Mouse (Mus musculus): ENCODE measurements at regions not wholly inside any gene's neighbourhood (a gene's known extent, or its start where the extent isn't known, plus 50 kb on each side); places are given as distances from the start of the nearest gene placed in this dataset.

DNA sequence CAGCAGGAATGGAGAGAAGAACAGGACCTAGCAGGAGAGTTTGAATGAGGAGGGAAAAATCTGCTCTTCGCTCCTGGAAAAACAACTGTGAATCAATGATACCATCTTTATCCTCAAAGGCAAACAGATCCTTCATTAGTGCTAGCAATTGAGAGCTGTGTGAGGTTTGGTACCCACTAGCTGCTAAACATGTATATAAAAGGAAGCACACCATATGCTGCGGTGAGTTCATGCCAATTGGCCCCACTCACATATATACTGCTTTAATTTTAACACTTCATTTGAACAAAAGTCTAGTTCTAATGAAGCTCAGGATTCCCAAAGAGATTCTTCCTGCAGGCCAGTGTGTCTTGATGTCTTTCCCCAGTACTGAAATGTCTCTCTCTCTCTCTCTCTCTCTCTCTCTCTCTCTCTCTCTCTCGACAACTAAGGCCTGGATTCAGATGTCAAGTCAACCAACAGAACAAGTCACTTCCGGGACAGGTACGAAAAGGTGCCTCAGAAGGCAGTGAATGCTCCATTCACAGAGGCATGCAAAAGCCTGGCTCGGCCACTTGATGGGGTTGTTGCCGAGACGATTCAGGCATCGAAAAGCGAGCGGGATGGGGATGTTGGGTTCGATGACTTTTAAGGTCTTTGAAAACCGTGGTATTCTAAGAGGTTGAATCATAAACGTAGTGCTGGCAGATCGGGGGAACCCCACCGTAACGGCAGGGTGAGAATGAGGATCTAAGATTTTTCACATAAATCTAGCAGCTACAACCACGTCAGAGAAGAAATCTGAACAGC lies 226.4 kb upstream of the Nr4a3 start:
- TF ChIP-seq POLR2A (IDR thresholded peaks at IDR 0.05; ENCODE audit: borderline replicate concordance, extremely low read depth, insufficient read depth, insufficient read length) = no peak
- Histone ChIP-seq H3K4me2 (replicated peaks; ENCODE audit: low read depth, low read length, severe bottlenecking) (no peak overlapping the region), H3K4me3 (replicated peaks; ENCODE audit: low read length) (no peak overlapping the region), H3K27me3 (ENCODE audit: control insufficient read depth, insufficient read depth, low read length) (no peaks in the 10 kb centered on the region), H3K4me1 (ENCODE audit: control insufficient read depth, insufficient read depth, low read length) (no peaks in the 10 kb centered on the region), H3K9me3 (ENCODE audit: control insufficient read depth, low read length) (no peaks in the 10 kb centered on the region), H3K36me3 (ENCODE audit: control insufficient read depth, insufficient read depth, low read length) (no peaks in the 10 kb centered on the region), H3K27ac (replicated peaks; ENCODE audit: low read depth, low read length) (no peak overlapping the region), H3K9ac (ENCODE audit: low read depth, low read length, severe bottlenecking) (no peak overlapping the region)
- WGBS = 87% methylated on average over 18 of the region's 18 CpGs
- ATAC-seq (ENCODE audit: low FRiP score, low read depth) (no peak), DNase-seq (ENCODE audit: low spot score) (no peak)

DNA sequence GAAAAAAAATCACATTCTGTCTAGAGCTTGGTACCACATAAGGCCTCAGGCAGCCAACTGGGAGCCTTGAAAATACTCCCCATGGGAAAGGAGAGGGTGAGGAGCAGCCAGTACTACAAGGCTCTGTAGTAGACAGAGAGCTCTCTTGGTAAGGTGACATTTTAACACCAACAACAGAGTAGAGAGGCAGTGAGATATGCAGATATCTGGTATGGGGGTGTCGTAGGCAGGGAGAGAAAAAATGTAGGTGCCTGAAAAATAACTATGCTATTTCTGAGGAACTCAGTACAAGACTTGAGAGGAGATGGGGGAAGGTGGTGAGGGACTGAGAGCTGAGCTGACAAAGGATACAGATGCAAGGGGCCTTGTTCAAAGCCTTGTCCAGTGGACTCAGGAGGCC lies 224.4 kb upstream of the Nr4a3 start:
- TF ChIP-seq POLR2A (IDR thresholded peaks at IDR 0.05; ENCODE audit: borderline replicate concordance, extremely low read depth, insufficient read depth, insufficient read length) = no peak
- Histone ChIP-seq H3K9ac (ENCODE audit: low read depth, low read length, severe bottlenecking) (no peak overlapping the region), H3K27me3 (ENCODE audit: control insufficient read depth, insufficient read depth, low read length) (no peaks in the 10 kb centered on the region), H3K4me2 (replicated peaks; ENCODE audit: low read depth, low read length, severe bottlenecking) (no peak overlapping the region), H3K9me3 (ENCODE audit: control insufficient read depth, low read length) (no peaks in the 10 kb centered on the region), H3K36me3 (ENCODE audit: control insufficient read depth, insufficient read depth, low read length) (no peaks in the 10 kb centered on the region), H3K4me1 (ENCODE audit: control insufficient read depth, insufficient read depth, low read length) (no peaks in the 10 kb centered on the region), H3K27ac (replicated peaks; ENCODE audit: low read depth, low read length) (no peak overlapping the region), H3K4me3 (replicated peaks; ENCODE audit: low read length) (no peak overlapping the region)
- WGBS = 84% methylated on average over 1 of the region's 1 CpGs
- ATAC-seq (ENCODE audit: low FRiP score, low read depth) (no peak), DNase-seq (ENCODE audit: low spot score) (no peak)

DNA sequence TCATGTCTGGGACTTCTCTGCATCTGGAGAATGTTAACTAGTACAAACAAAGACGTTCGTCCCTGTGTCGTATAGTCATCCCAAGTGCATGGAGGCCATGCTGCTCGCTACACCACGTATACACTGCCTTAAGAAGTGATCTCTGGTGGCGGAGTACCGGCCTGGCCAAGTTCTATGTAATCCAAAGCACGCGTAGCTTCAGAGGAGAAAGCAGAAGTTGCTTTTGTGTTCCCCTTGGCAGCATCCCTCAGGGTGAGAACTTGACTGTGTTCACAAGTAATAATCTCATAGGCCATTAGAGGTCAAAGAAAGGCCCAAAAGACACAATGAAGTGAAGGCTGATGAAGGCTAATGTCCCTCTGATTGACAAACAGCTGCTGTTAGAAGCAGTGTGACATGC lies 221.7 kb upstream of the Nr4a3 start:
- H3K9me3 ChIP-seq (ENCODE audit: control insufficient read depth, low read length) = no peaks in the 10 kb centered on the region
- 81% methylated on average over 9 of the region's 9 CpGs for WGBS
- ATAC-seq (ENCODE audit: low FRiP score, low read depth) (no peak), DNase-seq (ENCODE audit: low spot score) (no peak)
- no peak overlapping the region for H3K4me3 ChIP-seq (replicated peaks; ENCODE audit: low read length)
- no peak overlapping the region for H3K9ac ChIP-seq (ENCODE audit: low read depth, low read length, severe bottlenecking)
- H3K4me1 ChIP-seq (ENCODE audit: control insufficient read depth, insufficient read depth, low read length) = no peaks in the 10 kb centered on the region
- H3K27me3 ChIP-seq (ENCODE audit: control insufficient read depth, insufficient read depth, low read length) = no peaks in the 10 kb centered on the region
- no peak overlapping the region for H3K27ac ChIP-seq (replicated peaks; ENCODE audit: low read depth, low read length)
- TF ChIP-seq POLR2A (IDR thresholded peaks at IDR 0.05; ENCODE audit: borderline replicate concordance, extremely low read depth, insufficient read depth, insufficient read length) = no peak
- no peaks in the 10 kb centered on the region for H3K36me3 ChIP-seq (ENCODE audit: control insufficient read depth, insufficient read depth, low read length)
- H3K4me2 ChIP-seq (replicated peaks; ENCODE audit: low read depth, low read length, severe bottlenecking) = no peak overlapping the region

DNA sequence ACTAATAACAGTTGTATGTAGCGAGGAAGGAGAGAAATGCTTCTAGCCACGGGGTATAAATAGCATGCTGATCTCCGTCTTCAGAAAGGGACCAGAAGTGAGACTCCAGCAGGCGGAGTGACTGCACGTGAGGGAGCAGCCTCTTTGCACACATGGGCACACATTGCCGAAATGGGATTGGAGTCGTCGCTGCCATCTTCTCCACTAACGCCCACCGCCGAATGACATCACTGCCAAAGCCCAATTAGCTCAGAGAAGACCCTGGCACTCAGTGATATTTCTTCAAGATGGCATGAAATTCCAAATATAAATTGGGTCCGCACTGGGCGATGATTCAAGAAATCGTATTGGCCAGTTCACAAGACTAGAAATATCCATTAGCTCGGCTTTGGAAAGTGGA lies 220.9 kb upstream of the Nr4a3 start:
- Histone ChIP-seq H3K4me3 (replicated peaks; ENCODE audit: low read length) (no peak overlapping the region), H3K9ac (ENCODE audit: low read depth, low read length, severe bottlenecking) (no peak overlapping the region), H3K36me3 (ENCODE audit: control insufficient read depth, insufficient read depth, low read length) (no peaks in the 10 kb centered on the region), H3K27me3 (ENCODE audit: control insufficient read depth, insufficient read depth, low read length) (no peaks in the 10 kb centered on the region), H3K27ac (replicated peaks; ENCODE audit: low read depth, low read length) (no peak overlapping the region), H3K4me2 (replicated peaks; ENCODE audit: low read depth, low read length, severe bottlenecking) (no peak overlapping the region), H3K4me1 (ENCODE audit: control insufficient read depth, insufficient read depth, low read length) (no peaks in the 10 kb centered on the region), H3K9me3 (ENCODE audit: control insufficient read depth, low read length) (no peaks in the 10 kb centered on the region)
- 88% methylated on average over 15 of the region's 15 CpGs for WGBS
- no peak for ATAC-seq (ENCODE audit: low FRiP score, low read depth)
- no peak for DNase-seq (ENCODE audit: low spot score)
- no peak for TF ChIP-seq POLR2A (IDR thresholded peaks at IDR 0.05; ENCODE audit: borderline replicate concordance, extremely low read depth, insufficient read depth, insufficient read length)

DNA sequence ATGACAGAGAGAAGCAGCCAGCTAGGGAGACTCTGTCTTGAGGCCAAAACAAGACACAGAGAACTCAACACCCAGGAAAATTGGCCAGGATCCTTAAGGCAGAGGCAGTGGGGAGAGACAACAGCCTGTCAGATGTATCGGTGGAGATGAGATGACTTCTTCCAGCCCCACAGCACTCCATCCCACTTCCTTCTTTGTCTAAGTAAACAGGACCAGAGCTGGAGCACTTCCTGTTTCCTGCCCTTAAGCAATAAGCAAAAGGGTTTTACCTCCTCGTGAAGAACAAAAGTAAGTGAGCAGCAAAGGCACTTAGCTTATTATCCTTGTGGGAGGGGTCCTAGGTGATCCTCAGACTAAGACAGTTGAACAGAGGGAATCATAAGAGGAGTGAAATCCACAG lies 212.0 kb upstream of the Nr4a3 start:
- H3K27ac ChIP-seq (replicated peaks; ENCODE audit: low read depth, low read length) = no peak overlapping the region
- ATAC-seq (ENCODE audit: low FRiP score, low read depth) (no peak), DNase-seq (ENCODE audit: low spot score) (no peak)
- no peak overlapping the region for H3K4me2 ChIP-seq (replicated peaks; ENCODE audit: low read depth, low read length, severe bottlenecking)
- H3K9me3 ChIP-seq (ENCODE audit: control insufficient read depth, low read length) = no peaks in the 10 kb centered on the region
- no peaks in the 10 kb centered on the region for H3K4me1 ChIP-seq (ENCODE audit: control insufficient read depth, insufficient read depth, low read length)
- H3K4me3 ChIP-seq (replicated peaks; ENCODE audit: low read length) = no peak overlapping the region
- H3K9ac ChIP-seq (ENCODE audit: low read depth, low read length, severe bottlenecking) = no peak overlapping the region
- TF ChIP-seq POLR2A (IDR thresholded peaks at IDR 0.05; ENCODE audit: borderline replicate concordance, extremely low read depth, insufficient read depth, insufficient read length) = no peak
- no peaks in the 10 kb centered on the region for H3K36me3 ChIP-seq (ENCODE audit: control insufficient read depth, insufficient read depth, low read length)
- H3K27me3 ChIP-seq (ENCODE audit: control insufficient read depth, insufficient read depth, low read length) = no peaks in the 10 kb centered on the region
- 51% methylated on average over 2 of the region's 2 CpGs for WGBS

Measured in limb, embryonic 14.5 days (tissue).